Mouse (Mus musculus) fibroblast of lung, adult 2 months (primary cell): Measurements from ENCODE around the gene Gsx2.

Experiments used
- DNase-seq: peaks from one replicate; pipeline ENCODE4 v3.0.0-alpha.2; 2011; ENCODE audit warnings: low read depth

The Gsx2 gene

GRCm38 (mm10) chr5:75075383-75075941 is at the start of gene Gsx2:
TSS of gene Gsx2 (plus strand) at chr5:75075601.
- no peak for DNase-seq

- no peak for DNase-seq
Observed at GRCm38 (mm10) chr5:75035475-75035874, 39.9 kb upstream of the Gsx2 start.

DNA sequence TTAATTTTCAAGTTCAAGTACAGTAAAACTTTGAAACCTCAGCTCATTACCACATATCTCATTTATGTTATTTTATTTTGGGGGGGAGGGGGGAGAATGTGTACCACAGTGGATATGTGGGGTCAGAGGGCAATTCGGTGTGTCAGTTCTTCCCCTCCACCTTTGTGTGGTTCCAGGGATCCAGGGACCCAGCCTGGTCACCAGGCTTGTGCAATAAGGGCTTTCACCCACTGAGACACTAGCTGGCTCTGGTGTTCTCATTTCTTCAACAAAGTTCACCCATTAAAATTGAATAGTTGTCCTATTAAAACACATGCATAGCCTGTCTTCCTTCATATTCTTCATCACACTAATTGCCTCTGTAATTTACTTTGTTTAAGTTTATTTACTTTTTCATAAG is 36.1 kb upstream of the Gsx2 start:
- no peak for DNase-seq

GRCm38 (mm10) chr5:75043011-75043445 is 32.4 kb upstream of the Gsx2 start:
- no peak for DNase-seq

DNA sequence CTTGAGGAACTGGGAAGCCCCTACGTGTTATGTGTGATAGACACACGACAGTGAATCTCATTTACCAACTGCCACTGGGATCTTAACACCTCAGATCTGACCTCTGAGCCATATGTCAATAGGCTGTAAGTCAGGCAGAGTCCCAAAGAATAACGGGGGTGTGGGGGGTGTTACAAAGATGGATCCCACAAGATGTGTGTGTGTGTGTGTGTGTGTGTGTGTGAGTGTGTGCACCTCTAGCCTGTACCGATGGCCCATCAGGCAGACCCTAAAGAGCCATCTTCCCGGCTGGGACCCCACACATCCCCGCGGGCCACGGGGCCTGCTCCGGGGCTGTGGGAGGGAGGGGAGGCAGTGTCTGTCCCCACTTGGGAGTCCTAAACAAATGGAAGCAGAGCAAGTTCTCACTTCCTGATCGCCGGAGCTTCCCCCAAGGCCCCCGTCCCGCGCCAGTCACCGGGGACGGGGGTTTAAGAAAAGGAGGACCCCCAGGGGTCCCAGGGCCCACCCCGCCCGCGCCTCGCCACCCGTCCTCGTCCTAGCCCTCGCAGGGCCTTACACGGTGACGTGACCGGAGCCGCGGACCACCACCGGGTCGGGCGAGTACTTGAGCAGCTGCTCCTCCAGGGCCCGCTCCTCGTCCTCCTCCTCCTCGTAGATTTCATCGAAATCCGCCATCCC is 31.6 kb upstream of the Gsx2 start:
- no peak for DNase-seq

GRCm38 (mm10) chr5:75044310-75044904 is 31.0 kb upstream of the Gsx2 start, which contains the start of gene Chic2:
TSS of gene Chic2 (minus strand) at chr5:75044774.
- DNase-seq: no peak

- peak; percentile 40 for DNase-seq
Observed at GRCm38 (mm10) chr5:75045371-75045770, 30.0 kb upstream of the Gsx2 start.

DNA sequence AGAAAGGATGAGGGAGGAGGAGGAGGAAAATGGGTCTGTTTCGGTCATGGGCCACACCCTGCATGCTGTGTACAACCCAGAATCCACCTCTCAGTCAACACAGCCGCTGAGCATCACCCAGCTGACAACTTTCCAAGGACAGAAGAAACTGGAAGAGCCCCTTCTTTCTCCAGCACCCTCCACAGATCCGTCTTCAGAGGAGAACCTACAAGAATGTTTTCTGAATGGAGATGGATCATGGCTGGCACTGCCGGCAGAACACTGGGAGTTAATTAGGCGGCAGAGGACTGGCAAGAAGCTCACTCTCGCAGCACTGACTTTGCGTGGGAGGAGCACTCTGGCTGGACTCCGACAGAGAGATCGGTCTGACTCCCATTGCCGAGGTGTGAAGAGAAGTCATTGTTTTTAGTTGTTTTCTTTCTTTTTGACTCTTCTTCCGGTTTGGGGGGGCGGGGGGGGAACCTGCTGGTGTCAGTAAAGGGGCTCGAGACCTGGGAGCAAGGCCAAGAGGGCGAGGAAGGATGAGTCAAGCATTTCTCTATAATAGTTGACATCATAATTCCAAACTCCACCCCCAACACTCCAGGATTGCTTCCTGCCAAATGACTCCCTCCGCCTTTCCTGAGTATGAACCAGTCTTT is 28.6 kb upstream of the Gsx2 start:
- peak; percentile 29 for DNase-seq

- no peak for DNase-seq
Observed at GRCm38 (mm10) chr5:75051109-75051508, 24.3 kb upstream of the Gsx2 start.

DNA sequence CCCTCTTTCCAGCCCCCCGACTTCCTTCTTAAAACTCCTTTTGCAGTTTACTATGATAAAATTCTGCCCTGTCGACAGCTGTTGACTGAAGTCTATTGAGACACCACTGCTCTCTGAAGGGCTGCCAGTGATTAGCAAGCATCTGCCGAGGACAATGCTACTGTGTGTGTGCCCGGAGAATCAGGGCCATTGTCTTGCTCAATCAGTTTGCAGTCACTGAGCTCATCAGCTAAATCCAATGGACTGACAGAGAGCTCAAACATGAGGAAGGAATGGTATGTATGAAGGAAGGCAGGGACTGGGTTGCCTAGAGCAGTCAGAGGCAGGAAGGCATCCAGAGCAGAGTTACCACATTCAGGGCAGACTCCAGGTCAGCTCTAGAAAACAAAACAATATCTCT is 12.2 kb upstream of the Gsx2 start:
- DNase-seq: no peak

GRCm38 (mm10) chr5:75066715-75067114 is 8.7 kb upstream of the Gsx2 start:
- no peak for DNase-seq

- no peak for DNase-seq
Observed at GRCm38 (mm10) chr5:75067125-75067756, 8.2 kb upstream of the Gsx2 start.

DNA sequence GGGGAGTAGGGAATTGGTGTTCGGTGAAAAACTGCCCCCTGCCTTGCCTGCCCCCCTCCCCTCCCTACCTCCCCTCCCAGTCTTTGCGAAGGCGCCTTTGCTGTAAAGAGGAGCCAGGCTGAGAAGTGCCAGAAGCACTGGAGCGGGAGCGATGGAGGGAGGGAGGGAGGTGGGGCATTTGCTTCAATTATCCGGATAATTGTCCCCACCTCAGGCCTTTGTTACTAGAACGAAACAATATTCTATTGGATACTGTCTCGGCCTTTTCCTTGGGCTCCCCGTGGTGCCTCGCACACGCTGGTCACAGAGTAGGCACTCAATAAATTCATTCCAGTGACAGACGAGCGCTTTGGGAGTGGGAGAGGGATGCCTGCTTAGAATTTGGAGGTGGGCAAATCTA is 5.3 kb upstream of the Gsx2 start:
- no peak for DNase-seq

- no peak for DNase-seq
Observed at GRCm38 (mm10) chr5:75070656-75071375, 4.6 kb upstream of the Gsx2 start.

- no peak for DNase-seq
Observed at GRCm38 (mm10) chr5:75071951-75072350, 3.5 kb upstream of the Gsx2 start.

GRCm38 (mm10) chr5:75072532-75072931 is 2.9 kb upstream of the Gsx2 start:
- DNase-seq: no peak

DNA sequence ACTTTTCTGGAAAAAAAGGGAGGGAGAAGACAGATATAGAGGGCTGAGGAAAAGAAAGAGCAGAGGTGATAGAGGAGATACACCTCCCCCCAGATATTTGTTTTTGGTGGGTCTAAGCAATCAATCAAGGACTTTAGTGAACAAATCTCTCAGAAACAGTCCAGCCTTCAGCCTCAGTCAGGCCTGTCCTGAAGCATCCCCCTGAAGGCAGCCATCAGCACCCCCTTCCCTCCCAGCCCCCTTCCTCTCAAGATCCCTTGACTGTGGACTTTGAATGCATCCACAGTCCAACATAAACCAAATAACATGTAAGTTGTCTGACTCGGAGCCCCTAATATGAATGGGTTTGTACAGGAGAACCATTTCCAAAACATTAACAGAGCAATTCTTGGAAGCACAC is 2.2 kb upstream of the Gsx2 start:
- no peak for DNase-seq

GRCm38 (mm10) chr5:75073684-75074083 is 1.7 kb upstream of the Gsx2 start:
- no peak for DNase-seq

DNA sequence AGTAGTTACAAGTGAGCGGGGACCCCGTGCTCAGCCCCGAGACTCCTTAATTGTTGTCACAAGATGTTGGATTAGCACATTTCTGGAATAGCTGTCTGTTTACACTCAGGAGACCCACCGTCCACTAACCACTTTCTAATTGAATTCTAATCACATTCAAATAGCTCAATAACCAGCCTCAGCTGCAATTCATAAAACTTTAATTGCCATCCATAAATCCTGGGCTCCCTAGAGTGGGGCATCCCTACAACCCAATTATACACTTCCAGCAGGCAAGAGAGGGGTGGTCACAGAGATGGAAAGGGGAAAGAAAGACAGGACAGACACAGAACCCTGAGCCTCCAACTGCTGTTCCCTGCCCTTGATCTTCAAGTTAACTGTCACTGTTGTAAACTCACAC is 1.3 kb upstream of the Gsx2 start:
- DNase-seq: no peak

DNA sequence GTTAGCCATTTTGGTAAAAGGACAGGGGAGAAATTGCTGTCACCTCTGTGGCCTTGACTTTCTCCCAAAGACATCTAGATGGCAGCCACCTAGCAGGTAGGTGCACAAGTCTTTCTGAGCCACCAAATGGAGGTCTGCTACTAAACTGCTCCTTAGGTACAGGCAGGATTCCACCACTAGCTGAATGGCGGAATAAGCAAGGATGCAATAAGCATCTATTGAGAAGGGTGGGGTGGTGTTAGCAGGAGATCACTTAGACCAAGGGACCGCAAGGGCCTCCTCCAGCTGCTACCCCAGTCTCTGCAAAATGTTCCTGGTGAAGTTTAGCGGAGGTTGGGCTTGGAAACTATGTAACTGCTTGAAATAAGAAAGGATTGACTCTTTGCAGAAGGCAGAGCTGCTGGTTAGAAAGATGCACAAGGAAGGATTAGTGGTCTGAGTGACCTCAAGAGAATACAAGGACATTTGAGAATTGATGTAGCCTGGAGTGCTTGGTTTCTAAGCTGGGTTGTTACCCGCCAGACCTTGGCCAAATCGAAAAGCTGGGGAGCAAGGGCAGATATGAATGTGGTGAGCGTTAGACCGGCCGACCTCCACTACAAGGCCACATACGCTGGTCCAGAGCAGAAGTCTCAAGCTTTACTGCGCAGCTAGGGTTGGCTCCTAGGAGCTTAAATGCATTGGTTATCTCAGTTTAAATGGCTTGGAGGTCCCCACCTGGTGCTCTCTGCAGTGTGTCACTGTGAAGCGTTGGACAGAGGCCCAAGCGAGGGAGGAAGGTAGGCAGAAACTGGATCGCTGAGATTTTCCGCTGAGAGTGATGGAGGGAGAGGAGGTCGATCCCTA is 641 bp upstream of the Gsx2 start:
- no peak for DNase-seq
